Mouse (Mus musculus) skeletal muscle tissue, adult 2 months (tissue): ENCODE measurements around the gene Trim65.
"Not testable (repeated sequence)": the region's sequence is repeated elsewhere in the genome, so short reads cannot be mapped to it uniquely, and the experiment has no call there.

Experiments
- DNase-seq: peaks from one replicate; pipeline ENCODE4 v3.0.0-alpha.2; 2012; ENCODE audit warnings: low read depth, low spot score

The Trim65 gene

DNA sequence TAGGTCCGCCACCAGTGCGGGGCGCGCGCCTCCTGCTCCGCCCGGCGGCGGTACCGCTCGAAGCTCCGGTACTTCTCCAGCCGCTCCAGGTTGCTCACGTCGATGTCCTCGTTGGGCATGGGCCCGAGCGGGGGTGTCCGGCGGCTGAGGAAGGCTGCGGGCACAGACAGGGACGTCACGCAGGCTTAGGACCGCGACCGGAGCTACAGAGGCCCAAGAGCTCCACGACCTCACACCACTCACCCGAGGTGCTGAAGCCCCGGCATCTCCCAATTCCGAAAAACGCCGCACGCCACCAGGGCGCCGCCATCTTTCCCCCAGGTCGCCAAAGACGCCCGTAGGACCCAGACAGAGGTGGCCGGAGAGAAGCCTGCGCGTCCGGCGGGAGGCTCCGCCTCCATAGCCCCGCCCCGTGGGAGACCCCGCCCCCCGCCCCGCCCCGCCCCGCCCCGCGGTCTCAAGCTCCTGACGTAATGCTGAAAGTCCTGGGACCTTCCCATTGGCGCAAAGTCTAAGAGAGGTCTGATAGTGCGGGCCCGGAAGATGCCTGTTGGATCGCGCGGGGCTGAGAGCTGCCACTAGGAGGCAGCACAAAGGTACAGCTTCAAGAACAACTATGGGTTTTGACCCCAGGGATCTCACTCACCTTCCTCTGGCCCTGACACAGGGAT lies 7.7 kb upstream of the Trim65 start, which contains the start of gene Mrpl38:
Gene Mrpl38 (minus strand): TSS at position 401 of the 671 bp plus-strand sequence.
- DNase-seq, result peak; percentile 95

DNA sequence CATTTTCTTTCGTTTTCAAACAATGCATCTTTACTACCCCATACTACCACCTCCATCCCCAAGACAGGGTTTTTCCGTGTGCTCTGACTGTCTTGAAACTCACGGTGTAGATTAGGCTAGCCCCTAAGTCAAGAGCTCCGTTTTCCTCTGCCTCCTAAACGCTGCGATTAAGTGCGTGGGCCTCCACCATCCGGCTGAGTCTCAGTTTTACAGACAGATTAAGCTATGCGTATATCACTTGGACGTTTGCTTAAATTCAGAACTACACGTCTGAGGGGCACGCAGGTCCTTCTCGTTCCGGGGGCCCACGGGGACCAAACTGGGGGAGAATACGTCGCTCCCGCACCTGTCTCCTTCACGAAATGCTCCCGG lies 7.2 kb upstream of the Trim65 start:
- no peak for DNase-seq

DNA sequence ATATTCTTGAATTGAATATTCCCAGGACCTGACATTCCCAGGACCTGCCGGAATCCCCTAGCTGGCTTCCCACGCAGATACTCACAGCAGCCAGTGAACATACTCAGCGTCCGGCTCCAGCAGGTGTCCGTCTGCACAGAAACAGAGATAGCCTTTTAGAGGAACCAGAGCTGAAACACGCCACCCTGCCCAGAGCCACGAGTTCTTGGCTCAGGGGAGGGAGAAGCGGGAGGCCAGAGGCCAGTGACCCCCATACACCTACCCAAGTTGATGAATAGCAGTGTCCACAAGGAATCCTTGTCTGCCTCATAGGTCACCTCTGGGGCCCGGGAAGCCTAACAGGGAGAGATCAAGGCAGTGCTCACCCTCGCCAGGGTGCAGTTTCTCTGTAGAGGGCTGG lies 3.2 kb upstream of the Trim65 start:
- no peak for DNase-seq

DNA sequence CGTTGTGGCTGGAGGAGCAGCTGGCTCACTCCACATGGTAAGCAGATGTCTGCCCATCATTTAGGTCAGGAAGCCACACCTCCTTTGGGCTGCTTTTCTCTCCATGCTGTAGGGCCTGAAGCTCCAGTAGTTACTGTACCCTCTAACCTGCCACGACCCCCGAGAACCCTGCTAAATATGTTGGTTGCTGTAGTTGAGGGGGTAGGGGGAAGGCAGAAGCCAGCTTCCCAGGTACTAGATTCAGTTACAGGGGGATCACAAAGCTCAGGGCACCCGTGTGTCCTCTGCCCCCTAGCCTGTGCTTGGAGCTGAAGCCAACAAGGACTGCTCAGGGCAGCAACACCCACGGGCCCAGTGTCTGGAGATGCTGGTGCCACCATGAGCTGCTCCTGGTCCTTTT lies 2.6 kb upstream of the Trim65 start:
- DNase-seq, result no peak

DNA sequence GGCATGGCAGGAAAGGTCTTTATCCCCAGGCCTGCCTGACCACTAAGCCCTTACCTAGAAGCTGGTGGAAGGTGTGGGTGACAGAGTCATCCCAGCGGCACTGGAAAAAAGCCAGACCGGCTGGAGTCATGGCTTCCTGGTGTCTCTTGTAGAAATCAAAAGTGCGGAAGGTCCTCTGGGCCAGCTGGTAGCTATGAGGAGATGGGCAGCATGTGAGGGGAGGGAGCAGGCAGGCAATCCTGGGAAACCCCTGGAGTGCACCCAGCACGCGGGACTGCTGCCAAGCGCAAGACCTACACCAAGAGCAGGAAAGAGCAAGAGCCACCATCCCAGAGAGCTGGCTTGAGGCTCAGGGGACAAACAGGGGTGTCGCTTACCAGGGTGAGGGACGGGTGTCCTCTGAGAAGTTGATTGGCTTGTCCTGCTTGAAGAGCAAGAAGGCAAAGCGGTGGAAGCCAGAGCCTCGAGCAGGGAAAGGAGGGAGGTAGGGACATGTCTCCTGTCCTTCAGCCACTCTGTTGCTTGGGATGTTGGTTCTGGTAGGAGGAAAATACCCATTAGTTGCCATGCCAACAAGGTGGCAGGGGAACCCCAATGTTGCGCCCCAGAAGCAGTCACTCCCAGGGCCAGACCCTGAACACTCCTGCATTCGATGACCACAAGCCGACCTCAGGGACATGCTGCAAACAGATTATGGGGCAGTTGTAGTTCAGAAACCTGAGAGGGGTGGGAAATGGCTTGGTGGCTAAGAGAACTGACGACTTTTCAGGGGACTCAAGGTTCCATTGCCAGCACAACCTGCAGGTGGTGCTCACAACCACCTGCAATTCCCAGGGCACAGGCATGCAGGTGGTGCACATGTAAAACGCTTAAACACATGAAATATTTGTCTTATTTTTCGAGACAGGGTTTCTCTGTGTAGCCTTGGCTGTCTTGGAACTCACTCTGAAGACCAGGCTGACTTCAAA lies 1.7 kb upstream of the Trim65 start:
- no peak for DNase-seq

DNA sequence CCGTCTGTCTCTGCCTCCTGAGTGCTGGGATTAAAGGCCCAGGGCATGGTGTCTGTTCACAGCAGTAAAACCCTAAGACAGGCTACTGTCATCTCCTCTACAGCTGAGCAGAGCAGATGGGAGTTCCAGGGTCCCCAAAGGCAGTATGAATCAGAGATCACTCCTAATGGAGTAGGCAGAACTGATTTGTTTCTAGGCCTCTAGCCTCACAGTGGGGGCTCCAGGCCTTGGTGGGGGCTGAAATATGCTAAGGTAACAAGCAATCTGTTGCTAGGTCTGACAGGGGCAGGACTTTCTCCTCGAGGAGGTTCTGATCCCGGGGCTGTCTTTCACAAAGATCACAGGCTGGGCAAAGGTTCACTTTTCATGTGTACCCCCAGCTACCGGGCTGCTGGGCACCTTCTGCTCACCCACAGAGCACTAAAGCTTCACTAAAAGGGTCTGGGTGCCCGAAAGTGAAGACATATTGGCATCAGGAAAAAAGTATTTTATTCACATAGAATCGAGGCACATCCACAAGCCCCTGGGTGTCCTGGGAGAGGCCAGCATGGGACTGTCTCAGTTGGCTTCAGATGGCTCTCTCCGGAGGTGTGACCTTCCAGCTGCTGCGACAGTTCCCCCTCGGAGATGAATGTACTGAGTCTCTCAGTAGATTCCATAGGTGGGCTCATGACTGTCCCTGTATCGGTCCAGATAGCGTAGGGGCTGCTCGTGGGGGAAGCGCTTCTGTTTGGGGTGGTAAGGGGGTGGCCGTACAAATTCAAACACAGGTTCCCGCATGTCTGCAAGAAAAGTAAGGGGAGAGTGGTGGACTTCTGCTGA lies 632 bp upstream of the Trim65 start:
- DNase-seq, result no peak

DNA sequence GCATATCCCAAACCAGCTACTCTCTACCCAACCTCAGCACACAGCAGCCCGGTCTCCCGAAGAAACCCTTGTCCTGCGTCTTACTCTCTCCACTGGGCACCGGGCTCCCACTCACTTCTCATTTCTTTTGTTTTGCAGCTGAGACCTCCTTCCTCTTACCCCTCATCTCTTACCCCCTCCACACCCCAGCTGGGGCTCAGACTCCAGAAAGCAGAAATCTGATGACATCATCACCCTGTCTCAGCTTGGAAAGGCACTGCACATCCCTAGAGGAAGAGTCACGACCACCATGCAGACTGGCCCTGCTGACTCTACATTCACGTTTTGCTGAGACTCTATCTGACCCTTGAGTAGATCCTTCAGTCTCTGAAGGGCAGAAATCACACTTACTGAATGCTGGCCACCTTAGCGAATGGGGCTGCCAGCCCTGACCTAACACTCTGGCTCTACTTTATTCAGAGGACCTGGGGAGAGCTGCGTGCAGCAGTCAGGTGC lies 888 bp downstream of the Trim65 start:
- DNase-seq, result no peak

DNA sequence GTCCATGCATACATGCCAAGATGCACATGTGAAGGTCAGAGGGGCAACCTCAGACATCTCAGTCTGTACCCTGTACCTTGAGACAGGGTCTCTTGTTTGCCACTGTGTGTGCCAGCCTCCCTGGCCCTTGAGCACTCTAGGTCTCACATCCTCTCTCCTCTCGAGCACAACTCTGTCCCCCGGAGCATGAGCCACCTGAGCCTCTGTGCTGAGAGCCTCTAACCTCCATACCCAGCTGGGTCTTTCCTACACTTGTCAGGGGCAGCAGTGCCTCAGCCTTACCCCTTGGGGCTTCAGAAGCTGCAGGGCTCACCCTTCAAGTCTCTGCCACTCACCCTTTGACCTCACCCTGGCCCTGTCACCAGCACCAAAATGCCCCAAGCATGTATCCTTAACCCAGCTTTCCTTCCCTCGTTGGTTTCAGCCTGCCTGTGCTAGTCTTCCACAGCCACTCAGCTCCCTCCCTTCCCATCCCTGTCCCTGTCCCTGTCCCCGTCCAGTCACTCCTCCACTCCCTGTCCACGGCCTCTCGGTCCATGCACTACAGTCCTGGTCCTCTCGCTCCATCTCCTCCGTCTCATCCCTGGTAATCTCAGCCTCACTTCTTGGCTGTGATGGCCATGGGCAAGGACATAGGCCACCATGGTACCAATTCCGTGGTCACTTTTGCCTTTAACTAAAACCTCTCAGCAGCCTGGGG lies 1.7 kb downstream of the Trim65 start:
- no peak for DNase-seq

DNA sequence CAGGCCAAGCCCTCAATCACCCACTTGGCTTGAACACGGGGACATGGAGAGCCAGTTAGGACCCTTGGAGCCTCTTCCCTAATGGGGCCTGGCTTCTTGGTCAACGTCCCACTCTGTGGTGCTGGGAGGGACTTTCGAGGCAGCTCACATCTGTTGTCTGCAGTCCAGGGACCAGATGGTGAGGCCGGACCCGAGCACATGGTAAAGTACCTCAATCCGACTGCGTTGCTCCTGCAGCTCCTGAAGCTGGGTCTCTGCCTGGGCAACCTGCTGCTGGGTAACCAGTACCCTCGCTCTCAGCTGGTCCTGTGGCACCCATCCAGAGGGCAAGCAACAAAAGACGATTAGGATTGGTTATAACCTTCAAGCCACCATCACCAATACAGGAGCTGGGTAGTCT lies 2.9 kb downstream of the Trim65 start:
- no peak for DNase-seq

DNA sequence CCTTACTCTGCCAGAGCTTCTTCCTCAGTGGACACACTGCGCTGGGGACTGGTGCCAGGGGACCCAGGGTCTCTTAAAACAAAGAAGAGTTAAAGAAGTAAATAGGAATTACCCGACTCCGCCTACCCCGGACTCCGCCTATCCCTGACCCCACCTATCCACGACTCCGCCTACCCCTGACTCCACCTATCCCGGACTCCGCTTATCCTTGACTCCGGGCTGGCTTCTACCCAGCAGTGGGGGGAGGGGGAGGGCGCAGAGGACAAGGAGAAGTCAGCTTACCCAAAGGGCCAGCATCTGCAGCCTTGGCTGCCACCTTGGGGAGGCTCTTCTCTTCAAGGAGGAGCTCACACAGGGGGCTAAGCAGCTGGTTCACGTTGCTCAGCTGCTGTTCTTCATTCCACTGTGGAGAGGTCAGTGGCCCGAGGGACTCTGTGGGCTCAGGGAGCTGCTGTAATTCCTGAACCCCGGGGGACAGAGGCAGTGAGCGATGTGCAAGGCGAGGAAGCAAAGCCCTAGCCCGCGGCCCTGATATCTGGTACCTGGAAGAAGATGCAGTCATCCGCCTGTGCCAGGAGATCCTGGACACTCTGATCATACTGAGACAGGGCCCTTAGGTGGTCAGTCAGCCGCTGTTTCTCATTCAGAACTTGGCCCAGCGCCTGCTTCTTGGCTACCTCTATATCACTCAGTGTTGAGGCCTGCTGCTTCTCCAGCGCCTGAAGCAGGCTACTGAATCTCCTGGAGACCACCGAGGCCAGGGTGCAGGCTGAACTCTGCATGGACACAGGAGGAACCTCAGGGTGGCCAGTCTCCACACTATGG lies 3.6 kb downstream of the Trim65 start, which contains the start of gene Trim47:
Gene Trim47 (minus strand): TSS at position 55 of the 825 bp plus-strand sequence.
- DNase-seq, result peak; percentile 68

DNA sequence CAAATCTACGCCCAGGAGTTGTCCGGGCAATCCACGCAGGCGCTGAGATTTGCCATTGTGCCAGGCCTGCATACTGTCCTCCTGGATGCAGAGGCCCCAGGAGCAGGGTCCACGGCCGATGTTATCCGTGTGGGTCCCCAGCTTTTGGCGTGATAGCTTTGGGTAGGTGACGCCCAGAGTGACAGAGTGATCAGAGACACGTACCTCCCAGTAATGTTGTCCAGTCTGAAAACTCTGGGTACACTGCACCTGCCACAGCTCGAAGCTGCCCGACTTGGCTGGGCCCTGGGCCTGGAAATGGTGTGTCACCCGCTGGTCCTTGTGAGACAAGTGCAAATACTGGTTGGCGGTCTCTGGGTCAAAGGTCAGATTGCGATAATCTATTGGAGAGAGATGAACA lies 4.7 kb downstream of the Trim65 start:
- no peak for DNase-seq

DNA sequence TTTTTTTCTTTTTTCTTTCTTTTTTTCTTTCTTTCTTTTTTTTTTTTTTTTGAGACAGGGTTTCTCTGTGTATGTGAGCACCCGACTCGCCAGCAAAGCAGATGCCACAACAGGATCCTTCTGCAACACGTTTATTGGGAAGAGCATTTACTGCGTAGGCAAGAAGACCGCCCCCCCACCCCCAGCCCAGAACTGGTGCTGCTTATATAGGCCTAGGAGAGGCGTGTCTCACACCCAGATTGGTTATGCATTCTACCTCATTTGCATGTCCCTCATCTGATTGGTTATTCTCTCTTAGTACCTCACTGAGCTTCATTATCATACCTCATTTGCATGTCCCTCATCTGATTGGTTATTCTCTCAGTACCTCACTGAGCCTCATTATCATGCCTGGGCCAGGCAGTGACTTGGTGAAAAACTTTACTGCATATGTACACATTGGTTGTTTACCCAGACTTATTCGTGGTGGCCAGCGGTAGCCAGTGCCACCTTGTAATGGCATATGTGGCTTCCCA lies 9.1 kb downstream of the Trim65 start:
- DNase-seq, result not testable (repeated sequence)

DNA sequence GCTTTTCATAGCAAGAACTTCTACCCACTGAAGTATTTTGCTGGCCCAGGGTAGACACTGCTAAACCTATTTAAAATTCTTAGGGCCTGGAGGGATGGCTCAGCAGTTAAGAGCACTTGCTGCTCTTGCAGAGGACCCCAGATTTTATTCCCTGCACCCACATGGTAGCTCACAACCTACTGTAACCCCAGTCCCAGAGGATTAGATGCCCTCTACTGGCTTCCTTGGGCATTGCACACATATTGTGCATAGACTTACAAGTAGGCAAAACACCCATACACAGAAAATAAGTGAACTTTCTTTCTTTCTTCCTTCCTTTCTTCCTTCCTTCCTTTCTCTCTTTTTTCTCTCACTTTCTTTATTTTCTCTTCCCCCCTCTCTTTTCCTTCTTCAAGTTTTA lies 13.1 kb downstream of the Trim65 start:
- no peak for DNase-seq

DNA sequence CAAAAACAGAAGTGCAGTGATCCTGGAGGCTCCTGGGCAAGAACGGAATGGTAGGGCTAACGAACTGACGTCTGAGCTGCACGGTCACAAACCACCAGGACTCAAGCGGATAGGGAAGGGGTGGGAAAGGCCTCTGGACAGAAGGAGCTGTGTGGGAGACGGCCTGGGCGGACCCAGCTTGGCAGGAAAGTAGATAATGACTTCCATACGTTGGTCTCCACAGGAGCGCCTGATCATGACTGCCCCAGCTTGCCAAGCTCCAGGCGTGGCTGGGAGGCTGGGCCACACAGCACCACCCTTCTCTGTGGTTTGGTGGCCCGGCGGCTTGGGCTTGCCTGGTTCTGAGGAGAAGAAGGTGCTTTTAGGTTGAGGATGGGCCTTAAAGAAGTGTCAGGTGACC lies 13.7 kb downstream of the Trim65 start:
- no peak for DNase-seq

DNA sequence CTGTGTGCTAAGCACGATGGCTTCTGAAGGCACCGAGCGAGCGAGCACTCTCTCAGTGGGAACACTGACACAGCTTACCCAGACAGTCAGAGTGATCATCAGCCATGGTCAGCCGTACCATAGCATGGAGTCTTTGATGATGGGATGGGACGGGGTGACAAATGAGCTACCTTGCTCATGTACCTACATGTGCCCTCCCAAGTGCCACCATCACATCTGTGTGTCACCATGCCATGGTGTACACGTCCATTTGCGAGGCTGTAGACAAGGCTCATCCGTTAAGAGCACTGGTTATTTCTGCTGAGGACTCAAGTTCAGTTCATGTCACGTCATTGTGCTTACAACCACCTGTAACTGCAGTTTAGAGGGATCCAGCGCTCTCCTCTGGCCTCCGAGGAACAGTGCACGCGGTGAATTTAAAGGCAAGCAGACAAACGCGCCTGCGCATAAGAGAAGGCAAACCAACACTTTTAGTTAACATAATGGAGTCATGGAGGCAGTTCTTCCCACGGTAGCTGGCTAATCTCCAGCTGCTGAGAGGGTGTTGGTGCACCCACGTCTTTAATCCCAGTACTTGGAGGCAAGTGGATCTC lies 19.2 kb downstream of the Trim65 start:
- DNase-seq, result no peak

DNA sequence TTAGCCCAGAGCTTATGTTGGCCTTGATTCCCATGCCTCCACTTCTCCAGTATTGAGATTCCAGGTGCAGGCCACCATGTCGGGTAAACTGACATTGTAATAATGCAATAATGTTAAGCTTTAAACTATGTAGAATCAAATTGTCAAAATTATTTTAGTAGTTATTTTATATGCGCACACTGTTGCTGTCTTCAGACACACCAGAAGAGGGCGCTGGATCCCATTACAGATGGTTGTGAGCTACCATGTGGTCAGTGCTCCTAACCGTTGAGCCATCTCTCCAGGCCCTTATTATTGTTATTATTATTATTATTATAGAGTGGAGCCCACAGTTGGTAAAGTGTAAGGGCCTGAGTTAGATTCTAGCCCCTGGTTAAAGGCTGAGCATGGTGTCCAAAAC lies 19.9 kb downstream of the Trim65 start:
- DNase-seq, result no peak

DNA sequence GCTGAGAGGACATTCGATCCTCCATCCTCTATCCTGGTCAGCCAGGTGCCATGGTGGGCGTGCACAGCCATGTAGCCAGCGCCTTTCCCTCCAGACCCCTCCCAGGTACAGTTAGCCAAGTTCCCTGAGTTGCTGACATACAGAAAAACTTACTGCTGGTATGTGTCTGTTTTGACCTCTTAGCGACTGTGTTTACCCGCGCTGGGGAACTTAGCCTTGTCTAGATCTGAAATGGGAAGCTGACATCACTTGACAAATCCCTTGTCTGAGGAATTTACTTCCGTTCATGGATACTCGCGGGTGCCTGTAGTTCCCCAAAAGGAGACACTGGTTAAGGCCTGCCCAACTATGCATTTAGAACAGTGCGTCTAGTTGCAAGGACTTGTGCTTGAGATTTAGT lies 20.4 kb downstream of the Trim65 start:
- DNase-seq, result no peak

DNA sequence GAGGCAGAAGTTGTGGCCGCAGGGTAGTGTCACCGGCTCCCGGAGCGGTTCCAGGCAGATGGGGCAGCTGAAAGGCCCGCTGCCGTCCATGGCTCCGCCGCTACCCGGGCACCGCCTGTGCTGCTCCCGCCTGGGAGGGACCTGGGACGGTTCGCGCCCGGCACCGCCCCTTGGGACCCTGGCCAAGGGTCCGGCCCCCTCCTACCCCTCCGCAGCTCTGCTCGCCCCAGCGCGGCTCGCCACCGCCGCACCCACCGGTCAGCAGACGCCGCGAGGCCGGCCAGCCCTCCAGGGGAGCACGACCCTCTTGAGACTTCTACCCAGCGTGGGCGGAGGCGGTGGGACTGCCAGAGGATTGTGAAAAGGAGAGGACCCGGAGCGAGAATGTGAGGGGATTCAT lies 20.8 kb downstream of the Trim65 start:
- peak; percentile 73 for DNase-seq

DNA sequence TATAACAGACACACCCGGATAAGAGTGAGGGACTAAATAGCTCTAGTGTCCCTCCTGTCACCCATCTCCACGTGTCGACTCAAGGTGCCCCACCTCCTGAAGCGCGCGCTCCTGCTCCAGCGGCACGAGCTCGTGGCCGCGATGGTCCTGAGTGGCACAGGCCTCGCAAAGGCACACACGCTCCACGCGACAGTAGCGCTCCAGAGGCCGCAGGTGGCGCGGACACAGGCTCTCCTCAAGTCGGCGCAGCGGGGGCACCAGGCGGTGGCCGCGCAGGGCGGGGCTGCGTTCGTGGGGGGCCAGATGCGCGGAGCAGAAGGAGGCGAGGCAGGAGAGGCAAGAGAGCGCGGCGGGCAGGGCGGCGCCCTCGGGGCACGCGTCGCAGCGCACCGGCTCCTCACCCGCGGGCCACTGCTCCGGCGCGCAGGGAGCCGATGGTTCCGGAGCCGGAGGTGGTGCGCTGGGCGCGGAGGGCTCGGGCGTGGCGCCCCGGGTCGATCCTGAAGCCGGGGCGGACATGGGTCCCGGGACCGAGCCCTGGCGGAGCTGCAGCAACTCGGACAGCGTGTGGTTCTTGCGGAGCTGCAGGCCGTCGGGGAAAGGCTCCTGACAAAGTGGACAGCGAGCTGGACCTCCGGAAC lies 21.4 kb downstream of the Trim65 start:
- DNase-seq, result no peak
